Mouse (Mus musculus) activated CD4-positive, CD25-positive, alpha-beta regulatory T cell, adult 4 months (primary cell): ENCODE measurements around the gene Eya3. TPM values are rescaled to one million over a fixed set of nuclear protein-coding genes. Genes with fewer than 3 reads are reported as not detected.
"Not testable (repeated sequence)": the region's sequence is repeated elsewhere in the genome, so short reads cannot be mapped to it uniquely, and the experiment has no call there.

ENCODE experiments used
- ATAC-seq: one replicate; pipeline ENCODE4 v1.8.0; 2017
- polyA plus RNA-seq, 2 experiments: library from polyadenylated mRNA; unstranded; fragments of 100-300 nt; shearing (Covaris generic); gene quantifications; one replicate each; pipeline ENCODE4 v1.2.1; 2017

The Eya3 gene
- polyA plus RNA-seq, 2 experiments from 2014 or later: 23.2 to 23.8 TPM

GRCm38 (mm10) chr4:132649271-132649999 lies 10.6 kb downstream of the Eya3 start:
- no peak for ATAC-seq

- ATAC-seq: no peak
Observed at GRCm38 (mm10) chr4:132652842-132653241, 14.1 kb downstream of the Eya3 start.

DNA sequence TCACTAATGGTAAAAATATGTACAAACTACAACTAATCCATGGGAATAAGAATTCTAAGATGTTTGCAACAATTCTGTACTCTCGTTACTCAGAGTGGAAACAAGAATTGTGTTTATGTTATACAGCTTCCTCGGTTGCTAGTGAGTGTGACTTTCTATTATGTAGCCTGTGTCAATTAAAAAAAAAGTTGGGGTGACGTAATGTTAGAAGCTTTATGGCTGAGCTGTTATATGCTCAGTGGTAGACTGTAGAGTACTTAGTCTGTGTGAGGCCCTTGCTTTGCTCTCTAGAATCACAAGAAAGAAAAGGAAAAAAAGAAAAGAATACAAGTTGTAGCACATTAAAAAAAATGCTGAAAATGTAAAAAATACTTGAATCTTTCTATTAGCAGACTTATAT lies 15.0 kb downstream of the Eya3 start:
- no peak for ATAC-seq

DNA sequence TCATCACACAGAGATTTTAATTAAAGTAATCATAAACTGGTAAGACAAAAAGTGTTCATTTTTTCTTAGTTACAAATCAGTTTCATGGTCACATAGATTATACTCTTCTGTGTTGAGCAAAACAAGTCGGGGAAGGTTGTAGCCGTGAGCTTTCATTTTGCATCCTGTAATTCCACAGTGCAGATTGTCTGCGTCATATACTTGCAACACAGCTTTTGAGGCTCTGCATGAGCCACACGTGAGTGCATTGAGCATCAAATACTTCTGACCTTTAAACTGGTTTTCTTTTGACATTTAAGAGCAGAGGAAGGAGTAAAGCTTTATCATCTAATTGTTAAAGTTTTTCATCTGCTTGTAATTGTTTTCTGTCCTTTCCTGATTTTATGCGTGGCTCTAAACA lies 16.5 kb downstream of the Eya3 start:
- ATAC-seq: peak; percentile 36

DNA sequence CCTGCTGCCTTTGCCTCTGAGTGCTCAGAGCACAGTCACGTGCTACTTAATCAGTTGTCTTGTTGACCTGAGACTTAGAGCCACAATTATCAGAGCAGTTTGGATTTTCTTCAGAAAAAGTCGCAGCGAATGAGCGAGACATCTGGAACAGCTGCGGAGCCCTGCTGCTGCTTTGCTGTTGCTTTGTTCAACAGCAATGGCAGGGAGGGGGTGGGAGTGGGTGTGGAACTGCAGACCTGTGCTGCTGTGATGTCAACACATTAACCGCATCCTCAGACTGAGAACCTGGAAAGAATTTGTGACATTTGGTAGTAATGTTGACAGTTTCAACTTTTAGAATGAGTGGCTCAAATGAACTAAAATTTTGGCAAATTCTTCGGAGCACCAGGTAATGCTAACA lies 20.3 kb downstream of the Eya3 start:
- ATAC-seq: peak; percentile 83

- no peak for ATAC-seq
Observed at GRCm38 (mm10) chr4:132672697-132673096, 33.9 kb downstream of the Eya3 start.

GRCm38 (mm10) chr4:132676771-132677539 lies 38.2 kb downstream of the Eya3 start:
- peak; percentile 49 for ATAC-seq

DNA sequence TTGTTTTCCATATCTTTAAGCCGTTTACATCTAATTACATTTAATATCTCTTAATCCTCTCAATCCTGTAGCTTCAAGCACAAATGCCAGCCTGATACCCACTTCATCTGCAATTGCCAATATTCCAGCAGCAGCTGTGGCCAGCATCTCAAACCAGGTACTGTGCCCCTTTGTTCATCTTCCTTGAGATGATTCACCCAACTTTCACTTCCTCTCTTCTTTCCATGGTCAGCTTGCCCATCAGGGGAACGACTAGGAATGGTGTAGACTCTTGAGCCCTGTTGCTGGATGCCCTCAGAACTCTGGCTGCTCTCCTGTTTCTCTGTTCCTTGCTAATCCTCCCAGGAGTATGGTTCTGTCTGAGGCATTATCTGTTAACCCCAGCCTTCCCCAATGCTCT lies 50.8 kb downstream of the Eya3 start:
- ATAC-seq: no peak

DNA sequence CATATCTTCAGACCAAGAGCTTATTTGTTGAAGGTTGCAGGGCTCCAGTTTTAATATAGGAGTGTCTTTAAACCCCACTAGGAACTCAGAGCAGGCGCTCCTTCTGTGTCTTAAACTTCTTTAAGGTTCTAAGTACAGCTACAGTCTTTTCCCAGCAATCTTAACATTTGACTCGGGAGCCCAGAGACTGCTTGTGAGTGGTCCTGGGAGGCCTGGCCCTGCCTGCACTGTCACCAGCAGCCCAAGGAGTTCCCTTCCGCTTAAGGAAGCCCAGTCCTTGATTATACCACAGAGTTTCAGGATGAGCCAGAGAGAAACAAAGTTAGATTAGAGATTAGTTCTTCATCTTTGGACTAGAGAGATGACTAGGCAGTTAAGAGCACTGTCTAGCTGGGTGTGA lies 54.6 kb downstream of the Eya3 start:
- no peak for ATAC-seq

DNA sequence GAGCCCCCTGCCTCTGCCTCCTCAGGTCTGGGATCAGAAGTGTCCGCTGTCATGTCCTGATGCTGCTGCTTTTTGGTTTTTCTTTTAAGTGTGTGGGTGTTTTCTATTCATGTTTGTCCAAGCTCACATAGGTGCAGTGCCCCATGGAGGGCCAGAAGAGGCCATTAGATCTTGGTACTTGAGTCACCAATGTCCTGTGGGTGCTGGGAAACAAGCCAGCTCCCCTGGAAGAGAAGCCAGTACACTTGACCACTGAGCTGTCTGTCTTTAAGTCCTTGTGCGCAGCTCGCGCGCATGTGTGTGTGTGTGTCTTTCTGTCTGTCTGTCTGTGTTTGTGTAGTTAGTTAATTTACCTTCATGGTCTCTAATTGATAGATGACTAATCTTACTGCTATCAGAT lies 63.3 kb downstream of the Eya3 start:
- no peak for ATAC-seq

- no peak for ATAC-seq
Observed at GRCm38 (mm10) chr4:132706885-132707284, 68.1 kb downstream of the Eya3 start.

- no peak for ATAC-seq
Observed at GRCm38 (mm10) chr4:132713181-132713580, 74.4 kb downstream of the Eya3 start.

DNA sequence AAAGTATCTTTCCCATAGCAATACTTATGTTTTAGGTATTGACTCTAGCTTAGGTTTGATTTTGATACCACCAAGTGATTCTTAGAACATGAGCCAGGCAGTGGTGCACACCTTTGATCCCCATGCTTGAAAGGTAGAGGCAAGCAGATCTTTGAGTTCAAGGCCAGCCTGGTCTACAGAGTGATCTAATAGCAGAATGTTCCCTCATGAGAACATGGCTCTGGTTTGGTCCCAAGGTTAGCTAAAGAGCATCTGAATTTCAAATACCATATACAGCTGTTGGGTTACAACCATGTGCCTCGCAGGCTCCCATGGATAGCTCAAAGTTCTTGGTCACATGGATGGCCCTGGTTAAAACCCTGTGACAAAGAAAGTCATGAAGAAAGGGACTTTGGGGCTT lies 79.5 kb downstream of the Eya3 start:
- no peak for ATAC-seq

GRCm38 (mm10) chr4:132728233-132728632 lies 89.4 kb downstream of the Eya3 start:
- ATAC-seq: no peak

DNA sequence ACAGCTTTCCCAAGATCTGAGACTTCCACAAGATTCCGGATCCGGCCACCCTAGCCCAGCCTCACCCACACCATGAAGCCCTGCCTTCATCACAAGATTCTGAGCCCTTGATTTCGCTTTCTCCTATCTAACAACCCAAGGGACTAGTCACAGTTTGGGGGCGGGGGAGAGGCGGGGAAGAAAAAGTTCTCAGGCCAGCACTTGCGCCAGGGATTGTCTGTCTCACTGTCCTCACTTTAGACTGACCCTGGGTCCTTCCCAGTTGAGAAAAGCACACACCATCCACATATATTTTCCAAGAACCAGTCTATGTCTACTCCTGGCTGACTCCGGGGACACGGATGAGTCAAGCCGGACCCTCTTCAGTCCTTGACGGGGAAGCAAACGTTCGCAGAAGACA lies 92.8 kb downstream of the Eya3 start:
- ATAC-seq: no peak

DNA sequence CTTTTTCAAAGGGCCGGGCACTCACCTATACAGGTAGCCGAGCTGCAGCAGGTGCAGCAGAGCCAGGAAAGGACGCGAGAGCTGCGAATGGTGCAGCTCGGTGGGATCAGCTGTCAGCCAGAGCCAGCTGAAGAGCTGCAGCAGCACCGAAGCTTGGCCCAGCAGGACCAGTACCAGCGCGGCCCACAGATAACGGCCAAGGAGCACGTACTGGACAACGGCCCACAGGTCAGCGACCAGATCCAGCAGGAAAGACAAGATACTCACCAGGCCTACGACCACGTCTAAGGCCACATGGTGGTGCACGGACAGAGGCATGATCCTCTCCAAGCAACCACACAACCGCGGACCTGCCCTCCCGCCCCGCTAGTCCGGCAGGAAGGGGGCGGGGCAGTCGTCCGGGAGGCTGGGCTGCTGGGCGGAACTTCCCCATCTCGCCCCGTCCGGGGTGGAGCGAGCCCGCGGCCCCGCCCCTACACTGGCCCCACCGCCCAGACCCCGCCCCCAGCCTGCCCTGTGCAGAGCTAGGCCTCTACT lies 93.4 kb downstream of the Eya3 start, which contains the start of gene Xkr8:
Xkr8 (minus strand) TSS at position 399 of the 537 bp plus-strand sequence.
- ATAC-seq: peak; percentile 90

DNA sequence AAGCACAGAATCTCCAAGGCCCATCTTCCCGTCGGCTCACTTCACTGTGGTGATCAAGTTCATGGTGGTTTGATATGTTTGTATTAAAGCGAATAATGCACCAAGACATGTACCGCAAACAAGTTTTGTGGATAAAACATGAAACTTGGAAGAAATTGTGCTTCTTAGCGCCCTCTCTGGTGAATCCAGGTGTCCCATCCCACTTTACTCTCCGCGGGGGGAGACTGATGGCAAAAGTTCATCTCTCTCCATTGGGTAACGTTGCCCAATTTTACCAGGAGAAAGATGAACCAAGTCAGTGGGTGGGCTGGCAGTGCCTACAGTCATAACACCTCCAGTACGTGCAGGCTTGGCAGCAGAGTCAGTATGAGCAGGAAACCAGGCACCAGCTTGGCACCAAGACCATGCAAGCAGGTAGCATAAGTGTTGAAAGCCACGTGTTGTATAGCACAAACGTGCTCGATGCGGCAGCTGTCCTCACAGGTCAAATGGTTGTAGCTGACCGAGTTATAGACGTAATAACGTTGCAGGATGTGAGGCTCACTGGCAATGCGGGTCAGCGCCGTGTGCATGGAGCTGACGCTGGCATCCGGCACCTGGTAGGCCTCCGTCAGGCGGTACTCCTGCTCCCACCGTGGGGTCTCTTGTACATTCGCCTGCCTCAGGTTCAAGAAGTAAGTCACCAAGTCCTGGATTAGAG lies 94.4 kb downstream of the Eya3 start:
- ATAC-seq: no peak

DNA sequence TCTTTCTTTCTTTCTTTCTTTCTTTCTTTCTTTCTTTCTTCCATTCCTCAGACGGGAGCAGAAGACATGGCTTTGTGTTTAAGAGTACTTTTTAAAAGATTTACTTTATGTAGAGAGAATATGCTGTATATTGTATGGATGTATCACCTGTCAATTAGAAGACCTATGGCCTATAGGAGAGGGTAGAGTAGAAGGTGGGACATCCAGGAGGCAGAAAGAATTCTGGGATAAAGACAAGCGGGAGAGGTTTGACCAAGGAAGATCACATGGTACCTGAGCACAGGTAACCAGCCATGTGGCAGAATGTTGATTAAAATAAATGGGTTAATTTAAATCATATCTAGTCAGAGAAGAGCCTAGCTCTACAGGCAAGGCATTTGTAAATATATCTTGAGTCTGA lies 96.0 kb downstream of the Eya3 start:
- no peak for ATAC-seq

GRCm38 (mm10) chr4:132735389-132735788 lies 96.6 kb downstream of the Eya3 start:
- ATAC-seq: no peak

GRCm38 (mm10) chr4:132735894-132736293 lies 97.1 kb downstream of the Eya3 start:
- ATAC-seq: no peak

DNA sequence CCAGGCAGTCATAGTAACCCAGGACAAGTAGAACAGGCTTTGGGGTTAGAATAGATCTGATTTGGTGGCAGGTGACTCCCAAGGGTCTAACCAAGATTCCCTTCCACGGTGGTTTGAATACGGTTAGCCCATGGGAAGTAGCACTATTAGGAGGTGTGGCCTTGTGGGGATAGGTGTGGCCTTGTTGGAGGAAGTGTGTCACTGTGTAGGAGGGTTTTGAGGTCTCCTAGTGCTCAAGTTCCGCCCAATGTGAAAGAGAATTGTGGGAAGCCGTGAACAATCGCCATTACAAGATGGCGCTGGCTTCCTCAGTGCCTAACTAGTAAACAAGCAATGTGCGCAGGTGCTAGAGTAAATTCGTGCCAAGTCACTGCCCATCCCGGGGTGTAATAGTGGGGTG lies 98.4 kb downstream of the Eya3 start:
- not testable (repeated sequence) for ATAC-seq

DNA sequence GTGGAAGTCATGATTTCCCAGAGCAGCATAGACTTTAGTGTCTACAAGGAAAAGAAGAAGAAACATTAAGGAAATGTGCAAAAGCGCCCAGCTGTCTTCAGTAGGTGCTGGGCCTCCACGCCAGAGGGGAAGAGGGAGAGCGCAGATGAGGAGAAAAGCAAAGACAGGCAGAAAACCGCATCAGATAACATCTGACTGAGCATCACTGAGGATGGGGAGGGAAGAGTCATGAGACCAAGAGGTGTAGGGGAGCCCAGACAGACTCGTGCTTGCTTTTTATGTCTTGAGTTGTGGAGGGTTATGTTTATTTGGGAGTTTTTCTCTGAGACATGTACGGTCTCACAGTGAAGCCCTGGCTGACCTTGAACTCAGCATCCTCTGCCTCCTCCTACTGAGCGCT lies 102.7 kb downstream of the Eya3 start:
- ATAC-seq: no peak
